Mouse (Mus musculus): ENCODE measurements around the gene Cabcoco1.

DNA sequence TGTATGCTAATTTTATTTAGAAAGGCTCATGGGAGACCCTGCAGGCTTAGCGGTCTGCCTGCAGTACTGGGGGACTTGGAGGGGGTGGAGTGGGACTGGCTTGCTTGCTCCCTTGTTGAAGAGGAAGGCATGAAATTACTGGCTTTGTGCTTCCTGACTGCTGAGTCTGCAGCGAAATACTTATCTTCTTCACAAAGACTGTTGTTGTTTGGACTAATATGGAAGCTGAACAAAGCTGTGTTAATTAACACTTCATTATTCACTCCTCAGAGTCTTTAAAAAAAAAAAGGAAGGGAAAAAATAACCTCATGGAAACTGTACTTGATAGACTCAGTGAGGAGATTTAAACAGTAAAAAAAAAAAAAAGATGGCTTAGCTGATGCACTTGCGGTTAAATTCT, 1.1 kb downstream of the Cabcoco1 start:
- no peak for TF ChIP-seq POLR2A (IDR thresholded peaks at IDR 0.05; ENCODE audit: borderline replicate concordance, extremely low read depth, insufficient read depth, insufficient read length, poor library complexity, severe bottlenecking)
- TF ChIP-seq CTCF (IDR thresholded peaks at IDR 0.05; ENCODE audit: borderline replicate concordance, extremely low read depth, insufficient read depth, insufficient read length): no peak

All from brain, embryonic 14.5 days (tissue).